Mouse (Mus musculus) spleen, adult 10 weeks (tissue): Measurements from ENCODE around the gene Srsf1. TPM values are rescaled to one million over a fixed set of nuclear protein-coding genes. Genes with fewer than 3 reads are reported as not detected.

Source experiments
- polyA plus RNA-seq: library from polyadenylated mRNA; stranded (reverse); fragments of 350-450 nt; fragmentation: Illumina TruSeq; extraction: RNeasy Lipid Tissue Mini Kit (QIAGEN cat#74804); gene quantifications from one replicate; pipeline ENCODE4 v1.2.3, GENCODE M21; 2015; ENCODE audit warnings: low replicate concordance; ENCODE audit not compliant: insufficient read depth

Gene Srsf1
- polyA plus RNA-seq, result 645 TPM

GRCm38 (mm10) chr11:88046944-88047794 is at the start of gene Srsf1:
Srsf1 (plus strand) TSS chr11:88047373.

GRCm38 (mm10) chr11:88067586-88068410 is 20.6 kb downstream of the Srsf1 start, which contains the start of gene Vezf1:
Vezf1 (plus strand) TSS chr11:88068279.

GRCm38 (mm10) chr11:88098021-88098729 is 51.0 kb downstream of the Srsf1 start, which contains the start of gene Cuedc1:
Cuedc1 (plus strand) TSS chr11:88098058.

Other genes with a start within 250 kb of the Srsf1 start
- 0.12 TPM for gene Lpo, start 219.1 kb upstream of the Srsf1 start, polyA plus RNA-seq
- gene Mks1, start 194.2 kb upstream of the Srsf1 start, polyA plus RNA-seq, result 10.2 TPM
- not detected for gene Epx, start 171.8 kb upstream of the Srsf1 start, polyA plus RNA-seq
- not detected for gene Olfr462, start 155.1 kb upstream of the Srsf1 start, polyA plus RNA-seq
- gene Olfr463, start 150.0 kb upstream of the Srsf1 start, polyA plus RNA-seq, result not detected
- not detected for gene Olfr464, start 126.4 kb upstream of the Srsf1 start, polyA plus RNA-seq
- 67.1 TPM for gene Dynll2, start 59.8 kb upstream of the Srsf1 start, polyA plus RNA-seq
- 63.2 TPM for gene Vezf1, start 20.9 kb downstream of the Srsf1 start, polyA plus RNA-seq
- gene Cuedc1, start 50.7 kb downstream of the Srsf1 start, polyA plus RNA-seq, result 6.6 TPM
- 54.9 TPM for gene Mrps23, start 157.0 kb downstream of the Srsf1 start, polyA plus RNA-seq
- not detected for gene Ccdc182, start 246.7 kb downstream of the Srsf1 start, polyA plus RNA-seq